Mouse (Mus musculus) myocyte (in vitro differentiated cells): ENCODE results near the gene Dennd2c. TPM values are rescaled to one million over a fixed set of nuclear protein-coding genes. Genes with fewer than 3 reads are reported as not detected.
A peak's percentile ranks its signal among the peaks of the same experiment; 100 is the strongest.
"Not testable (repeated sequence)": the region's sequence is repeated elsewhere in the genome, so short reads cannot be mapped to it uniquely, and the experiment has no call there.

ENCODE experiments used
- H3K27me3 ChIP-seq: one replicate; pipeline ENCODE4 v1.6.1; 2011; ENCODE audit not compliant: control insufficient read depth, insufficient read depth, insufficient read length
- H3K36me3 ChIP-seq: one replicate; pipeline ENCODE4 v1.6.1; 2011; ENCODE audit not compliant: control insufficient read depth, insufficient read depth
- H3K4me2 ChIP-seq: one replicate; pipeline ENCODE4 v1.6.1; 2011; ENCODE audit warnings: low read depth, control low read depth
- H3K4me3 ChIP-seq: one replicate; pipeline ENCODE4 v1.5.1; 2011; ENCODE audit warnings: mild to moderate bottlenecking, control low read depth, moderate library complexity
- H3K79me2 ChIP-seq: one replicate; pipeline ENCODE4 v1.6.1; 2011; ENCODE audit not compliant: control insufficient read depth, insufficient read depth
- H3ac ChIP-seq: one replicate; pipeline ENCODE4 v1.6.1; 2011; ENCODE audit not compliant: control insufficient read depth, insufficient read length
- CEBPB ChIP-seq: IDR thresholded peaks from 2 replicates; pipeline ENCODE4 v1.6.1; 2011; ENCODE audit warnings: mild to moderate bottlenecking, moderate library complexity; ENCODE audit not compliant: poor library complexity, insufficient read depth, severe bottlenecking
- E2F4 ChIP-seq: IDR thresholded peaks from one replicate; pipeline ENCODE4 v1.6.1; 2011; ENCODE audit warnings: mild to moderate bottlenecking, control low read depth, moderate library complexity; ENCODE audit not compliant: insufficient read depth
- MAX ChIP-seq: IDR thresholded peaks from one replicate; pipeline ENCODE4 v1.6.1; 2011; ENCODE audit warnings: low read depth, mild to moderate bottlenecking, control low read depth
- MYOD1 ChIP-seq, 3 experiments: IDR thresholded peaks; one replicate each; pipeline ENCODE4 v1.6.1; 2011; ENCODE audit warnings: control low read depth in 2 of 3, low read depth in 2 of 3, mild to moderate bottlenecking in 2 of 3, moderate library complexity in 1 of 3; ENCODE audit not compliant: insufficient read length in 2 of 3, control insufficient read depth in 1 of 3
- MYOG ChIP-seq, 3 experiments: IDR thresholded peaks; one replicate each; pipeline ENCODE4 v1.6.1; 2011; ENCODE audit warnings: control low read depth in 2 of 3, low read depth in 2 of 3, mild to moderate bottlenecking in 2 of 3; ENCODE audit not compliant: insufficient read length in 2 of 3, control insufficient read depth in 1 of 3, insufficient read depth in 1 of 3
- POLR2A ChIP-seq: IDR thresholded peaks from one replicate; pipeline ENCODE4 v1.6.1; 2011; ENCODE audit warnings: low read depth, mild to moderate bottlenecking, control low read depth, moderate library complexity; ENCODE audit not compliant: insufficient read length
- POLR2AphosphoS2 ChIP-seq: IDR thresholded peaks from one replicate; pipeline ENCODE4 v1.6.1; 2011; ENCODE audit warnings: low read depth, control low read depth; ENCODE audit not compliant: insufficient read length
- REST ChIP-seq: IDR thresholded peaks from one replicate; pipeline ENCODE4 v1.6.1; 2011; ENCODE audit warnings: mild to moderate bottlenecking, control low read depth, moderate library complexity; ENCODE audit not compliant: insufficient read depth, insufficient read length
- SRF ChIP-seq: IDR thresholded peaks from one replicate; pipeline ENCODE4 v1.6.1; 2011; ENCODE audit warnings: low read depth; ENCODE audit not compliant: control insufficient read depth, insufficient read length
- TCF12 ChIP-seq: IDR thresholded peaks from one replicate; pipeline ENCODE4 v1.6.1; 2011; ENCODE audit warnings: mild to moderate bottlenecking, control low read depth; ENCODE audit not compliant: poor library complexity, insufficient read depth, severe bottlenecking
- TCF3 ChIP-seq: IDR thresholded peaks from one replicate; pipeline ENCODE4 v1.6.1; 2011; ENCODE audit warnings: low read depth, control low read depth; ENCODE audit not compliant: insufficient read length
- USF1 ChIP-seq: IDR thresholded peaks from one replicate; pipeline ENCODE4 v1.6.1; 2011; ENCODE audit warnings: low read depth, mild to moderate bottlenecking, control low read depth, moderate library complexity
- polyA plus RNA-seq: library from polyadenylated mRNA; unstranded; fragments of >200 nt; fragmentation: generic; extraction: Trizol; gene quantifications from one replicate; pipeline ENCODE4 v1.2.1, GENCODE M21; 2012; ENCODE audit warnings: missing spikeins

Gene Dennd2c
- polyA plus RNA-seq, 1 experiment: 2.4 TPM

DNA sequence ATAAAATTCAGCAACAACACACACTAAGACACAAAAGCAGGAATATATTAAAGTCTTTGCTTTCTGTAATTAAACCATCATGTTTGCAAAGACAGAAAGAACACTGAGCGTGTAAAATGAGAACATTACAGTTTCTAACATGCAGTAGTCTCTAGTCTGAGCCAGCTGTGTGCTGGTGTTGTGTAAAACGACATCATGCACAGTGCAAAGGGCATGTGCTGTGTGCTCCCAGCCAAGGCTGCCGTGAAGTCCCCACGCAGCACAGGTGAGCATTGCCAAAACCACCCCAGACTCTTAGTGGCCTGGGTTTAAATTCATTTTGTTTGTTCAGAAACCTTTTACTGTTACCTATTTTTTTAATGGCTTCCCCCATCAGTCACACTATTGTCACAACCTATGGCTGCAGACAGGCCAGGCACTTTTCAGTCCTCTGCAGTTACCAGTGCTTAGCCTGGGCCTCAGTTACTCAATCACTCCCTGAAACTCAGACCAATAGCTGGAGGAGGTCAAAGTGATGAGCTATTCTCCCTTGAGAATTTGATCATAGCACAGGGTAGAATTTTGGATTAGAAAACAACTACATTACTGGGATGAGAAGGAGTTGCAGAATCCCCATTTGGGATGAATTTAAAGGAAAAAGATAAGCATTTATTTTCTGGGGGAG lies 34.1 kb downstream of the Dennd2c start:
- H3K4me3 ChIP-seq: no peak overlapping the region
- no peaks in the 10 kb centered on the region for H3K36me3 ChIP-seq
- no peak for TF ChIP-seq USF1
- no peak for TF ChIP-seq MAX
- no peak for TF ChIP-seq MYOD1 (IDR thresholded peaks at IDR 0.05; ENCODE audit: control insufficient read depth in 1 of 3, insufficient read length in 2 of 3, low read depth in 2 of 3)
- TF ChIP-seq REST: no peak
- TF ChIP-seq POLR2AphosphoS2: no peak
- no peak for TF ChIP-seq POLR2A
- TF ChIP-seq TCF3: no peak
- TF ChIP-seq TCF12: no peak
- no peak for TF ChIP-seq SRF
- TF ChIP-seq MYOG (IDR thresholded peaks at IDR 0.05; ENCODE audit: control insufficient read depth in 1 of 3, insufficient read depth in 1 of 3, insufficient read length in 2 of 3, low read depth in 2 of 3): no peak
- no peak for TF ChIP-seq E2F4
- no peak for TF ChIP-seq CEBPB
- H3K4me2 ChIP-seq: no peak overlapping the region
- H3K27me3 ChIP-seq: no peaks in the 10 kb centered on the region
- no peaks in the 10 kb centered on the region for H3K79me2 ChIP-seq
- no peak overlapping the region for H3ac ChIP-seq

GRCm38 (mm10) chr3:103139047-103139446 lies 36.6 kb downstream of the Dennd2c start:
- H3ac ChIP-seq: no peak overlapping the region
- H3K4me2 ChIP-seq: no peak overlapping the region
- H3K4me3 ChIP-seq: no peak overlapping the region
- H3K36me3 ChIP-seq: no peaks in the 10 kb centered on the region
- TF ChIP-seq USF1 (no peak), MYOD1 (IDR thresholded peaks at IDR 0.05; ENCODE audit: control insufficient read depth in 1 of 3, insufficient read length in 2 of 3, low read depth in 2 of 3) (no peak), CEBPB (no peak), MYOG (IDR thresholded peaks at IDR 0.05; ENCODE audit: control insufficient read depth in 1 of 3, insufficient read depth in 1 of 3, insufficient read length in 2 of 3, low read depth in 2 of 3) (peak in 1 of 3 experiments; percentile 8)
- H3K79me2 ChIP-seq: no peaks in the 10 kb centered on the region
- H3K27me3 ChIP-seq: no peaks in the 10 kb centered on the region

DNA sequence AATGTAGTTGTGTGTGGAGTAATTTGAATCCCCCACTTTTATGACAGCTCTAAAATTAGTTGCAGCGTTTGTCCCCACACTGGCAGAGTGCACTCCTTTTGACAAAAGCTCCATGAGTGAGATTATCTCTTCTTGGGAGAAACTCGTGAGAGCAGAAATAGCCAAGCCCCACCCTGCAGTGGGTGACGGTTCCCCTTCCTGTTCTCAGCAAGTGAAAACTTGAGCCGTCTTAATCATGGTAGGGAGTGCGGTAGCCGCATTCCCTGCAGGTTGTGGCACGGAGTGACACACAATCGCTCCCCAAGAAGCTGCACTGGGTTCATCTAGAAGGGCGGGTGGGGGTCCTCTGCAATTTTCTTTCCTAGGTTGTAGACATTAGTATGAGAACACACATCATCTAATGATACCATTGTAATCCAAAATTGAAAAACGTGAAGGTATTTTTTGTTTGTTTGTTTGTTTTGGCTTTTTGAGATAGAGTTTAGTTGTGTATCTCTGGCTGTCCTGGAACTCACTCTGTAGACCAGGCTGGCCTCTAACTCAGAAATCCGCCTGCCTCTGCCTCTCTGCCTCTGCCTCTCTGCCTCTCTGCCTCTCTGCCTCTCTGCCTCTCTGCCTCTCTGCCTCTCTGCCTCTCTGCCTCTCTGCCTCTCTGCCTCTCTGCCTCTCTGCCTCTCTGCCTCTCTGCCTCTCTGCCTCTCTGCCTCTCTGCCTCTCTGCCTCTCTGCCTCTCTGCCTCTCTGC lies 37.9 kb downstream of the Dennd2c start:
- H3K4me3 ChIP-seq, H3K36me3 ChIP-seq, H3K79me2 ChIP-seq, H3K27me3 ChIP-seq, H3ac ChIP-seq: not testable (repeated sequence)
- H3K4me2 ChIP-seq: peak overlapping the region; percentile 35

- H3K27me3 ChIP-seq: no peaks in the 10 kb centered on the region
- no peak overlapping the region for H3ac ChIP-seq
- H3K4me2 ChIP-seq: peak overlapping the region; percentile 27
- no peaks in the 10 kb centered on the region for H3K36me3 ChIP-seq
- no peaks in the 10 kb centered on the region for H3K79me2 ChIP-seq
- H3K4me3 ChIP-seq: no peak overlapping the region
- TF ChIP-seq POLR2AphosphoS2 (no peak), USF1 (no peak), SRF (no peak), TCF3 (no peak), POLR2A (no peak), MAX (no peak), MYOG (IDR thresholded peaks at IDR 0.05; ENCODE audit: control insufficient read depth in 1 of 3, insufficient read depth in 1 of 3, insufficient read length in 2 of 3, low read depth in 2 of 3) (no peak), E2F4 (no peak), MYOD1 (IDR thresholded peaks at IDR 0.05; ENCODE audit: control insufficient read depth in 1 of 3, insufficient read length in 2 of 3, low read depth in 2 of 3) (no peak), REST (no peak), TCF12 (no peak), CEBPB (no peak)
Measured at GRCm38 (mm10) chr3:103141287-103141686, 38.9 kb downstream of the Dennd2c start.

- Histone ChIP-seq H3K4me3 (no peak overlapping the region), H3K27me3 (no peaks in the 10 kb centered on the region), H3K79me2 (no peaks in the 10 kb centered on the region), H3K4me2 (no peak overlapping the region), H3ac (no peak overlapping the region), H3K36me3 (no peaks in the 10 kb centered on the region)
- no peak for TF ChIP-seq CEBPB
- TF ChIP-seq POLR2AphosphoS2: no peak
- TF ChIP-seq MYOD1 (IDR thresholded peaks at IDR 0.05; ENCODE audit: control insufficient read depth in 1 of 3, insufficient read length in 2 of 3, low read depth in 2 of 3): no peak
Measured at GRCm38 (mm10) chr3:103142366-103142765, 40.0 kb downstream of the Dennd2c start.
